Mouse (Mus musculus): ENCODE data around the gene Ephb1.

Gene Ephb1

DNA sequence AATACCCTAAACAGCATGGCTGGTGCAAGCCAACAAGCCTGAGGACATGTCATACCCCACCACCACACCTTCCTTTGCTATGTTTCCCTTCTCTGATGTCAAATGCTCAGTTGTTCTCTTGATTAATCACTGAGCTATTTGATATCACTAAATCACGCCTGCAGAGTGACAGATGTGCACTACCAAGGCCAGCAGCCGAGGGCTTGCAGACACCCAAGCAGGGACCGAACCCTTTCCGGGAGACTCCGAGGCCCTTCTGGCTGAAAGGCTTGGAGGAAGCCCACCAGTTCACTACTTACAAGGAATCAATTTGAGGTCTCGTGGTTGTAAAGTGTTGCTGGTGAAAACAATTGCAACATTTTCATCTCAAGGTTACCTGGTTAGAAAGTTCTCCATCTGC is 3.5 kb upstream of the Ephb1 start:
- no peak for TF ChIP-seq GATA4 (IDR thresholded peaks at IDR 0.05; ENCODE audit: insufficient replicate concordance, low read length)

DNA sequence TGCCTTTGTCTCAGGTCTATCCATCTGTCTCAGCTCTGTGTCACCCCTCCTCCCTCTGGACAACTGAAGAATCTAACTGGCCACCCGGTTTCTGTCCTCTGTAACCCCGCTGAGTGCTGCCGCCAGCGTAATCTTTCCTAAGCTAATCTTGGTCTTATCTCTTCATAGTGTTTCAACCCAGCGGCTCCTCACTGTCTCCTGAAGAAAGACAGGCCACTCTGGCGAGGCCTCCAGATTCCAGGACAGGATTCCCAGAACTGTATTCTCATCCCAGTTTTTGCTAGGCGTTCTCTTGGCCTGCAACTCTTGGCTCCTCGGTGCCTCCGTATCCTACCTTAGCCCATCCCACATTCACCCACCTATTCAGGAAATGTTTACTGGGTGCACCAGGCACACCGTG is 2.0 kb upstream of the Ephb1 start:
- TF ChIP-seq GATA4 (IDR thresholded peaks at IDR 0.05; ENCODE audit: insufficient replicate concordance, low read length) = no peak

DNA sequence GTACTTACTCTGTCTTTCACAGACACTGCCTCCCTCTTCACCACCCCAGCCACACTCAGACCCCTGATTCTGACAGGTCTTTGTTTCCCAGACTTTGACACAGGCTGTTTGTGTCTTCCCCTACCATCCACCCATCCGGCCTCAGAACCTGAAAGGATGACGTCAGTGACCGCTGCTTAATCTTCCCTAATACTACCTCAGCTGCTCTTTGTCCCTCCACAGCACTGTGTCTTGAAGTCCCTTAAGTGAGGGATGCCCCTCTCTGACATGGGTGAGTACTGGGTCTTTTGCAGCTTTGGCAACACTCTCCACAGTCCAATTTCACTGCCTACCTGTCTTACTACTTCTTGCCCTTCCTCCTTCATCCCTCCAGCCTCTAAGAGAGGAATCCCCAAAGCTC is 1.2 kb upstream of the Ephb1 start:
- no peak for TF ChIP-seq GATA4 (IDR thresholded peaks at IDR 0.05; ENCODE audit: insufficient replicate concordance, low read length)

DNA sequence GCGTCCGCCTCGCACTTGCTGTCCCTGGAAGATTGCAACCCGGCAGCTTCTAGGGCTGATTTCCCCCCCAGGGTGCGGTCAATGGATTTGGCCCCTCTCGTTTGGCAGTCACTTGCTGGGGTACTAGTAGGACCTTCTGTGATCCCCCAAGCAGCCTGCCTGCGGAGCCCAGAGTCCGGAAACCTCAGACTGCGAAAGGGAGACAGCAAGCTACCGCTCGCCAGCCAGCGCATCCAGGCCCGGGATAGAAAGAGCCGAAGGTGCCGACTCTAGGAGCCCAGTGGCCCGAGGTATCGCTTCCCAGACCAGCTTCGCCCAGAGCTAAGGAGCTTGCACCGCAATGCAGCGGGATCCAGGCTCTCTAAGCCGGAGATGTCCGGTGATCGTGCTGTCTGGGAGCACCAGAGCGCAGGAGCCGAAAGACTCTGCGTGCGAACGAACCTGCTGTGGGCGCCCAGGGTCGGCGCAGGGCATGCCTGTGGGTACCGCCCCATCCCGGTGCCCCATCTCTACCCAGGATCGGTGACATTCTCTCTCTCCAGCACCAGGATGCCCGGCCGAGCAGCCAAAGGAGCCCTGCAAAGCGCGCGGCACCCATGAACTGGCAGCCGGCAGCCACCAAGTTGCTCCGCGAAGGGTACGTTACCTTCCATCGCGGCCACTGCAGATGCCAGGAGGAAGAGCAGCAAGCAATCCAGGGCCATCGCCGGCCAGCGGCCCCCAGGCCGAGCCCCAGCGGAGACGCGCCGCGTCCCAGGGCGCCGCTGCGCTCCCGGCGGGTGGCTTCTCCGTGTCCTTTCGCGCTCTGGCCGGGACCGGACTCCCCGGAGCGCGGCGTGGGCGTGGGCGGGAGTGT is 629 bp downstream of the Ephb1 start:
- TF ChIP-seq GATA4 (IDR thresholded peaks at IDR 0.05; ENCODE audit: insufficient replicate concordance, low read length) = no peak

DNA sequence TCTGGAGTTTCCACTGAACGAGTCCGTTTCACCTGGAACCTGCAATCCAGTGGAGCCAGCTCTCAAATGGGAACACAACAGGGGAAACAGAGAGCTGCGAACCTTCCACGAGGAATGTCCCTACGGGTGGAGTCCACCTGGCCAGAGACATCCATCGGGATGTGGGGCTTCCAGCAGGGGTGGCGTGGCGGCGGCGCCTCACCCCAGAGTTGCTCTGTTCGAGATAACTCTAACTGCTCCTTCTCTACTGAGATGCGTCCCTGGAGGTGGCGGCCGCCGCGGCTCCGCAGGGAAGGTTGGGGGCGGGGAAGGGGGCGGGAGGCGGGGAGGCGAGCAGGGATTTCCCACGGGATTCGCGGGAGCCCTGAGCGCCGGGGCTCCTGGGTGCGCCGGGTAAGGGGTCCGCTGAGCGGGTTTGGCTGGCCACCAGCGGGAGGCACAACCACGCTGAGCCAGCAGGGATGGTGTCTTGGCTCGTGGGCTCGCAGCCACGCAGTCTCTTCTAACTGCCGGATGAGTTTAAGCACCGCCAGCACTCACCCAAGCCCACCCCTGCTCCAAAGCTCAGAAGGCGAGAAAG is 1.3 kb downstream of the Ephb1 start:
- no peak for TF ChIP-seq GATA4 (IDR thresholded peaks at IDR 0.05; ENCODE audit: insufficient replicate concordance, low read length)

DNA sequence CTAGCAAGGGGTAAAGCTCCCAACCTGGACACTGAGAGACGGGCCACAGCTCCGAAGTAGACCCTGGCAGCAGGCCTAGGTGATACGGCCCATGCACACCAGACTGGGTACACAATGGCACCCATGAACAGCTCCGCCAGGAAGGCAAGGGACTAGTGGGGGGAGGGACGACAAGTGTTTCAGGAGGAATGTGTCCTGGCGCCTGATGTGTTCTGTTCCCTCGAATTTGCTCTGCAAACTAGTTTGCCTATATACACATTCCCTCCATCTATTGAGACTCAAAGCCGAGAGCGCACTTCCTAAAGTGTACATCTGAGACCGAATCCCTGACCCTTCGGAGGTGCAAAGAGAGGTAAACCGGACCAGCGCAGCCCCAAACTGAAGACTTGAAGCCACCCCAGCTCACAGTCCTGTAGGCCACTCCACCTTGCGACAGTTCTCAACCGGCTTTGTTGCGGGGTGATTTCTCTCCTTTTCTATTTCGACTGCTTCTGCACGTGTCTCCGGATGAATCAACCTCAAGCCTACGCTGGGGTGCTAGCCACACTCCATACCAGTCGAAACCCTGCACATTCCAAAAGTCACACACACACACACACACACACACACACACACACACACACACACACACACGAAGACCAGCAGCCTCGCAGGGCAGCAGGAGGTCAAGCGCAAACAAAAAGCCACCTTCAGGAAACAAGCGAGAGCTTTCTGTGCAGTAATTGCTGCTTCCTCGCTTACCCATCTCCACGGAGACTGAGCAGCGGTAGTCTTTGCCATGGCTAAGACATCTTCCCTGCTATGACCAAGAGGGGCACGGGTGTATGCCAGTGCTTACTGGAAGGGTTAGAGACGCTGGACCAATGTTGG is 2.1 kb downstream of the Ephb1 start:
- TF ChIP-seq GATA4 (IDR thresholded peaks at IDR 0.05; ENCODE audit: insufficient replicate concordance, low read length) = no peak

DNA sequence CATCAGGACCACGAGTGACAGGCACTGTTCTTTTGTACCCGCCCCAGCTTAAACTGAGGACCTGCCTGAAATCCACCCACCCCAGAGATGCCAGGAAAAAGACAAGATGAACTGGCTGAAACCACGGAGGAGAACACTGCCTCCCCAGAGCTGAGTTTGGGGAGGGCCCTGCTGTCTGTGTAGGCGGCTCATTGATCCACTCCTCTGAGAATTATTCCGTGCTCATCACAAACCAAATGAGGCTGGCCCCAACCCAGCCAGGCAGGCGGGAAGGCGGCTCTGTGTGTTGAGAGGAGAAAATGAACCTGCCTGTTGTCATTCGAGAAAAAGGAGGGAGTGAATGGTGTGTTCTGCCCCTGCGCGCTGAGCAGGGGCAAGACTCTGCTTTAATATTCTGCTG is 2.8 kb downstream of the Ephb1 start:
- no peak for TF ChIP-seq GATA4 (IDR thresholded peaks at IDR 0.05; ENCODE audit: insufficient replicate concordance, low read length)

DNA sequence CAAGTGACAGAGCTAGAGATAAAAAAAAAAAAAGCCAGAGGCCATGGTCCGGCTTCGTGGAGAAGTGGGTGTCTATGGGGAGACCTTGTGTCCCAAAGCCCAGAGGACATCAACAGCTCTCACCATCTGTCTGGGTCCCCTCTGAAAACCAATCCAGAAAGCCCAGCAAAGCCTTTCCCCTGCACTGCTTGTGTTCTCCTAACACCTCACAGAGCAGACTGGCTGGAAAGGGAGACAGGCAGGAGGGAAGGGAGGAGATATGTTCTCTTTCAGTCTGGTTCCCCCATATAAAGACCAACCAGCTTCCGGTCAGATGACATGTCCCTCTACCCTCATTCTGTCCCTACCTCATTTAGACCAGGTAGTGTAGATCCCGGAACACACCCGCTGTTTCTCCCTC is 3.3 kb downstream of the Ephb1 start:
- TF ChIP-seq GATA4 (IDR thresholded peaks at IDR 0.05; ENCODE audit: insufficient replicate concordance, low read length) = no peak

DNA sequence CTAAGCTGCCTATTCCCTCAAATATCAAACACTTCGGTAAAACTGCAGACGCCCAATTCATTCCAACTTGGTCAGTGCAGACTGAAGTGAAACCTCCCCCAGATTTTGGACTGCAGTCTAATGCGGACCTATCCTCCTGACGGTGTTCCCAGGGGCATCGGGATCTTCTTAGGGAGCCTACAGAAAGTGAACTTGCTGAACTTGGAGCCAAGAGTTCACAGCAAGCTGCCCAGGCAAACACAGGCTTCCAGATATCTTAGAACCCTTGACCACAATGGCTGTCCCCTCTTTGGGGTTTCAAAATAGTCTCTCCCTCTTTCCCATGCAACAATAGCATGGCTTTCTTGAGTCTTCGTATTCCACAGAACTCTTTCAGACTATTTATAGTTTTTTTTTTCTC is 3.8 kb downstream of the Ephb1 start:
- TF ChIP-seq GATA4 (IDR thresholded peaks at IDR 0.05; ENCODE audit: insufficient replicate concordance, low read length) = no peak

DNA sequence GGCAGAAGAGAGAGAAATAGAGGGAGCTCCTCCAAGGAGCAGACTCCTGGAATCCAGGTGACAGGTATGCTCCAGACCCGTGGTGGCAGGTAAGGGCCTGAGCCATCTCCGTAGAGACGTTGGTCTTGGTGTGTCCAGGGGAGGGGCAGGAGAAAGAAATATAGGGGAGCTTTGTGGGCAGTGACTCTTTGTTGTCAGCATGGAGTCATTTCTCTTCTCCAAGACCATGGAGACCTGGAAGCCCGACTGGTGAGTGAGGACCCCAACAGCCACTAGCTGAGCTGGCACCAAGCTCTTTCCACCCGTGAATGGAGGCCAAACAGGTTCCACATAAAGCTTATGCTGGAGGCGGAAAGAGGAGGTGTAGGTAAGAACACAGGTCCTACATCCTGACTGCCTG is 4.4 kb downstream of the Ephb1 start:
- TF ChIP-seq GATA4 (IDR thresholded peaks at IDR 0.05; ENCODE audit: insufficient replicate concordance, low read length) = no peak

DNA sequence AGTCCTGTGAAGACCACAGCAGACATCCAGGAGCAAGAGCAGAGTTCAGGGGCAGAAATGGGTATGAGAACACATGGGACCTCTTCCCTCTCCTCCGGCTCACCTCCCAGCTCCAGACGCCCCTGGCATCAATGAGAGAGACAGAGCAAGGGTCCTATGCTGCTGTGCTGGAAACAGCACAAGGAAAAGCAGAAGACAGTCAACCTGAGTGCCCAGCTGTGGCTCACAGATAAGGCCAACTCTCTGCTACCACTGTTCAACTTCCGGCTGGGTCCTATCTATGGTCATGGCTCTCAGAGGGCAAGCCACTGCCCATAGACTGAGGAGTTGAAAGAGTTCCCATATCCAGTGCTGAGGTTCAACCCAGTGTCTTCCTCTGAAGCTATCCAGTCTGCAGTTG is 7.7 kb downstream of the Ephb1 start:
- TF ChIP-seq GATA4 (IDR thresholded peaks at IDR 0.05; ENCODE audit: insufficient replicate concordance, low read length) = no peak

DNA sequence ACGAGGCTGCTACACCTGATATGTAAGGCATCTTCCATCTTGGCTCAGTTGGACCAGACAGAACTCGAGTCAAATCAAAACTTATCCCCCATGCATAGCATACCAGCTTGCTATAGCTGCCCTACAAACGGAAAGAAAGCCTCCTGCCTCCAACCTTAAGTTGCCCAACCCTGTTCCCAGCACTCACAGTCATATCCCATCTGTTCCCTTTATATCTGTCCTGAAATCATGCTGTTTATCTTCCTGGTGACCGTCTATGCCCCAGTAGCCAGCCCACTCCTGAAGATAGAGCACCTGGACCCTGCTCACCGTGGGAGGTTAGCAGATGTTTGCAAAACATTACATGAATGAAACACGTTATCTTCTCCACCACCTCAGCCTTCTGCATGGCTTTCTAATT is 9.0 kb downstream of the Ephb1 start:
- TF ChIP-seq GATA4 (IDR thresholded peaks at IDR 0.05; ENCODE audit: insufficient replicate concordance, low read length) = no peak

DNA sequence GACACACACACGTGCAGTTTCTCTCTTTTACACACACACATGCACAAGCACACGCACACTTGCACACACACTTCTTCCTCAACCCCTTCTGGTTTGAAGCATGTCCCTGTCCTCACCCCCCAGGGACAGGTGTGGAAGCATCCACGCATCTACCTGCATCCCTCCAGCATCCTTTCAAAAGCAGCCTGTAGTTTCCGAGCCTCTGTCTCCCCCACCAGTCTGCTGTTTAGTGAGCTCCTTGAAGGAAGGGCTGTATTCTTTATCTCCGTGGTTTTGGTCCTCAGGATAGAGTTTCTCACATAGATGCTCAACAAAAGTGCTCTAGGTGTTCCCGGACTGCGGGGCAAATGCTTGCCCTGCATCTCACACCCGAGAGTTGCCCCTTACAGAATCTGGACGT is 9.4 kb downstream of the Ephb1 start:
- TF ChIP-seq GATA4 (IDR thresholded peaks at IDR 0.05; ENCODE audit: insufficient replicate concordance, low read length) = no peak

DNA sequence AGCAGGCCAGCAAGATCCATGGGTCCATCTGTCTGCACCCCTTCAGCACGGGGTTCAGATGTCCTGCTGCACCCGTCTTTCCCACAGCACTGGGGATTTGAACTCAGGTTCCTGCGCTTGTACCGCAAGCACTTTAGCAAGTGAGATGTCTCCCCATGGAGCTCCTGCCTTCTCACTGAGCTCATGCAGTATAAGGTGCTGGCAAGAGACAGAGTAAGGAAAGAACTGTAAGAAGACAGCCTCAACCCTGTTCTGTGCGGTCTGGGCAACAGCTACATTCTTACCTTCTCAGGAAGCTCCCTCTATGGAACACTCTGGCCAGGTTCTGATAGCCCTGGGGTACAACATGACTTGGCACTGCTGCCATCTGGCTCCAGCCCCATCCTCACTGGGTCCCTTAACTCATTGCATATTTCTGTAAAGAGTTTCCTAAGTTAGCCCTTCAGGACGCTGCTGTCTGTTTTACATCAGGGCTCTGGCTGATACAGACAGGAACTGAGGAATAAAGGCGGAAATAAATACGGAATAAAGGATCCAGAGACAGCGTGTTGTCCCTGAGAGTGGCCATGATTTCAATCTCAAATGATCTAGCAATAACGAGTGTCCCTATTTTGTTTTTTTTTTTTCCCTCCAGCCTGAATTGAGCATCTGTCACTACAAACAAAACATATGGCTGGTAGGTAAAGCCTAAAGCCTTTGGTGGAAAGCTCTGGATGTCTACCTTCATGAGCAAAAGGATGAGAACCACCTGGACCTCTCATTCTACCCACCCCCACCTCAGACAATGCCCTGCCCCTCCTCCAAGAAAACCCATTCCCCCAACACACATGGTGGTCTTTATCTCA is 10.2 kb downstream of the Ephb1 start:
- TF ChIP-seq GATA4 (IDR thresholded peaks at IDR 0.05; ENCODE audit: insufficient replicate concordance, low read length) = no peak

DNA sequence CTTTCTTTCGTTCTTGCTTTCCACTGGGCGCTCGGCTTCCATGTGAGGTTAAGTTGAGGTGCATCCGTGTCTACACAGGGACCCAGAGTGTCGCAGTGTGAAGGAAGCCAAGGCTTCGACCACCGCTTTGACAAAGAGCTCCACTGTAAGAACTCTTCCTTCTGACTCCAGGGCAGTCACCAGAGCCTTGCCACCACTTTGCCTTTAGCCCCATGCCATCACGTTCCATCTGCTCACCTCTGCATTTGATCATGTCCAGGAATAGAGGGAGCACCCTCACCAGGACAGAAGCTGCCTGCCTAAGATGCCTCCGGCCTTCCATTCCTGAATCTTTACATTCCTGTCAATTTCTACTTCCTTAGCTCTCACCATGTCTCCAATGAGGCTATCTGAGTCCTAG is 11.4 kb downstream of the Ephb1 start:
- TF ChIP-seq GATA4 (IDR thresholded peaks at IDR 0.05; ENCODE audit: insufficient replicate concordance, low read length) = no peak
